Mouse (Mus musculus) retina, postnatal 7 days (tissue): ENCODE data around the gene Tnf.

Experiments
- DNase-seq: peaks from one replicate; pipeline ENCODE4 v3.0.0-alpha.2; 2012; ENCODE audit warnings: low read depth, low spot score

Tnf gene

DNA sequence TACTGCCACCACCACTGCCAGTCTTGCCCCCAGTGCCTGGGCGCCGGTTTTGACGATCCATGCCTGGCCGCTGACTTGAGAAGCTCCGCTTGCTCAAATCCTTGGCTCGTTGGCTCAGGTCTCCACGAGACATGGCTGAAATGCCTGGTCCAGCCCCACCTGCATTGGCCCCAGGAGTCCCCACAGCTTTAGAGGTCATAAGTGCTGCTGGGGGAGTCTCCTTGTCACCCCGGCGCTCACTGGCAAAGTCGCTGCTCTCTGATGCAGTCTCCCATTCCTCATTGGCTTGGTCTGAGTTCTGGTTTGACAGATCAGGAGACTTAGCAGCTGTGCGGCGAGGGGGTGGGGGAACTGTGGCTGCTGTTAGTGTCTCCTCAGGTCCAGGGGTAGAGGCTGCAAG, 46.4 kb downstream of the Tnf start:
- no peak for DNase-seq

DNA sequence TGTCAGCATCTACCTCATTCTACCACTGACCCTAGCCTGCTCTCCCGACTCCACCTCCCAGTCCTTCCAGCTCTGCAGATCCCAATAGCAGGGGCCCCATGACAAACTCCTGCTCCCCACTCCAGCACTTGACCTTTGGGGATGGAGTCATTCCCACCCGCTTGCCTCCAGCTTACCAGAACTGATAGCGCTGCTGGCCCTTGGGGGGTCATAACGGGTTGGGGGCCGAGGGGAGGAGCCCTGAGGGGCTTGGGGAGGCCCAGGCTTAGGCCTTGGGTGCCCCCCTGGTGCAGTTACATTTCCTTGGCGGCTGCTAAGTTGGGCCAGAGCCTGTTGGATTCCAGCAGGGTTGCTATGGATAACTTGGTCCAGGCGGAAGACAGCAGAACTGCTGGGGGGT, 47.2 kb downstream of the Tnf start:
- no peak for DNase-seq

DNA sequence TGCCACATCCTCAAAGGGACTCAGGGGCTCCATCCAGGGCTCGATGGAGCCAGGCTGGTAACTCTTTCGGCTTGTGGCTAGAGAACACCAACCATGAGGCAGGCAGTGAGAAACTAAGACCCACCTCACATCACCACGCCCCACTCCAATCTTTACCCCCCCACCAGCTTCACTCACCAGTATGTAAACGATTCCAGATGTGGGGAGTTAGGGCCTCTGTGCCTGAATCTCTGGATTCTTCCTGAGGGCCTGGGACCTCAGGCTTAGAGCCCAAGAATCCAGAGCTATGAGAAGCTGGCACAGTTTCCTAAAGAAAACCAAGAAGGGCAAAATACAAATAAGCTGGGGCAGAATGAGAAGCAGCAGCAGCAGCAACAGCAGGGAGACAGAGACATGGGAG, 47.9 kb downstream of the Tnf start:
- no peak for DNase-seq

DNA sequence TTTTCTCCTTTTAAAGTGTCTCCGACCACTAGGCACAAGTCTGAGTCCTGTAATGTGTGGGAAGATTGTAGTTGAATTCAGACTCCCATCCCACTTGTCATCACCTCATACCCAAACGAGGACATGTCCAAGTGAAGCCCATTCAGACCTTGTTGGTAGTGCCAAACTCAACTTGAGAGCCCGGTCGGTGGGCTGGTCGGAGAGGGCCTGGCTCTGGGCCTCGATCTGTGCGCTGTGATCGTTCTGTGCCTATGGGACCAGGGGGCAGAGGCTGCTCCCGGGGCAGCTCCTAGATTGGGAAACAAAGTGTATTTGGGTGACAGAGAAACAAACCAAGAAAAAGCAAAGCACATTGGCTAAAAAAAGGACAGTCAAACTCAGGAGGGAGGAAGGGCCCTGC, 48.7 kb downstream of the Tnf start:
- DNase-seq = no peak

DNA sequence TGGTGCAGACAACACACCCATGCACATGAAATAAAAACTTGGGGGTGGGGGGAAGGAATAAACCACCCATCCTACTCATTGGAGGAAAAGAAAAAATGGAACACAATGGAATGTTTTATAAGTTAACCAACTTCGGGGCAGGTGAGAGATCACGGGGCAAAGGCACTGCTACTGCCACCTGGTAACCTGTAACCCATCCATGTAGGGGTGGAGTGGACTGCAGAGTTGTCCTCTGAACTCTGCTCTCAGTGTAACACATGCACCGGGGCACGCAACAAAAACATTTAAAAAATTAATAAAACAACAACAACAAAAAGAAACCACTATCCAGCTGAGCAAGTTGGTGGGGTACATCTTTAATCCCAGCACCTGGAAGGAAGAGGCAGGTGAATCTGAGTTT, 49.7 kb downstream of the Tnf start:
- no peak for DNase-seq
